Mouse (Mus musculus) macrophage (primary cell): ENCODE results near the gene Gpr135. TPM values are rescaled to one million over a fixed set of nuclear protein-coding genes. Genes with fewer than 3 reads are reported as not detected.

Experiments used
- H3K27ac ChIP-seq: fragments of 350-480 bp; formaldehyde crosslinking; 2 replicates; pipeline ENCODE4 v1.9.0; 2021
- H3K36me3 ChIP-seq: fragments of 350-480 bp; formaldehyde crosslinking; 2 replicates; pipeline ENCODE4 v1.9.0; 2021; ENCODE audit errors: inconsistent target
- H3K4me3 ChIP-seq: fragments of 350-480 bp; formaldehyde crosslinking; 2 replicates; pipeline ENCODE4 v1.9.0; 2021; ENCODE audit errors: inconsistent target
- H3K79me2 ChIP-seq: fragments of 350-480 bp; formaldehyde crosslinking; 2 replicates; pipeline ENCODE4 v1.9.0; 2021; ENCODE audit errors: inconsistent target
- WGBS: methylation state at CpG from one replicate; pipeline ENCODE4 v1.1.7; 2026; ENCODE audit warnings: inconsistent platforms; ENCODE audit not compliant: missing documents; 5-methylcytosine and 5-hydroxymethylcytosine counted together
- polyA plus RNA-seq: library from polyadenylated mRNA; stranded (reverse); fragments of 250-400 nt; gene quantifications from 3 replicates; pipeline ENCODE4 v1.2.4, GENCODE M21; 2018; ENCODE audit warnings: inconsistent platforms

Gpr135 gene
- polyA plus RNA-seq, 1 experiment from 2014 or later, result not detected

GRCm38 (mm10) chr12:72036097-72036661 is 34.7 kb downstream of the Gpr135 start:
- H3K79me2 ChIP-seq, result no peaks in the 10 kb centered on the region
- H3K4me3 ChIP-seq, result no peak overlapping the region
- WGBS, result 94% methylated on average over 9 of the region's 9 CpGs
- no peak overlapping the region for H3K27ac ChIP-seq
- H3K36me3 ChIP-seq, result no peaks in the 10 kb centered on the region

GRCm38 (mm10) chr12:72031794-72032193 is 39.1 kb downstream of the Gpr135 start:
- H3K36me3 ChIP-seq, result no peaks in the 10 kb centered on the region
- H3K79me2 ChIP-seq, result no peaks in the 10 kb centered on the region
- H3K4me3 ChIP-seq, result no peak overlapping the region
- H3K27ac ChIP-seq, result no peak overlapping the region
- 97% methylated on average over 6 of the region's 6 CpGs for WGBS

GRCm38 (mm10) chr12:72031171-72031570 is 39.8 kb downstream of the Gpr135 start:
- H3K4me3 ChIP-seq, result no peak overlapping the region
- H3K79me2 ChIP-seq, result no peaks in the 10 kb centered on the region
- no peak overlapping the region for H3K27ac ChIP-seq
- no peaks in the 10 kb centered on the region for H3K36me3 ChIP-seq
- 92% methylated on average over 5 of the region's 5 CpGs for WGBS

- WGBS, result 91% methylated on average over 6 of the region's 6 CpGs
- Histone ChIP-seq H3K36me3 (no peaks in the 10 kb centered on the region), H3K79me2 (no peaks in the 10 kb centered on the region), H3K4me3 (no peak overlapping the region), H3K27ac (no peak overlapping the region)
These were observed 45.6 kb downstream of the Gpr135 start for GRCm38 (mm10) chr12:72025275-72025795.

GRCm38 (mm10) chr12:72023572-72023971 is 47.4 kb downstream of the Gpr135 start:
- H3K36me3 ChIP-seq, result no peaks in the 10 kb centered on the region
- H3K4me3 ChIP-seq, result no peak overlapping the region
- H3K27ac ChIP-seq, result no peak overlapping the region
- 94% methylated on average over 5 of the region's 5 CpGs for WGBS
- H3K79me2 ChIP-seq, result no peaks in the 10 kb centered on the region

- Histone ChIP-seq H3K4me3 (no peak overlapping the region), H3K27ac (no peak overlapping the region), H3K79me2 (no peaks in the 10 kb centered on the region), H3K36me3 (no peaks in the 10 kb centered on the region)
- 79% methylated on average over 3 of the region's 3 CpGs for WGBS
These were observed 48.1 kb downstream of the Gpr135 start for GRCm38 (mm10) chr12:72022790-72023189.

GRCm38 (mm10) chr12:72021543-72021942 is 49.4 kb downstream of the Gpr135 start:
- WGBS, result 83% methylated on average over 5 of the region's 5 CpGs
- no peaks in the 10 kb centered on the region for H3K79me2 ChIP-seq

GRCm38 (mm10) chr12:72020285-72020684 is 50.6 kb downstream of the Gpr135 start:
- 93% methylated on average over 4 of the region's 4 CpGs for WGBS
- Histone ChIP-seq H3K27ac (no peak overlapping the region), H3K4me3 (no peak overlapping the region), H3K36me3 (no peaks in the 10 kb centered on the region), H3K79me2 (no peaks in the 10 kb centered on the region)

More at GRCm38 (mm10) chr12:72021543-72021942, 49.4 kb downstream of the Gpr135 start:
- Histone ChIP-seq H3K4me3 (no peak overlapping the region), H3K27ac (no peak overlapping the region), H3K36me3 (no peaks in the 10 kb centered on the region)

Other genes starting within 250 kb of the Gpr135 start
- 6.5 to 9.8 TPM (median 6.7 TPM) in 3 replicates for gene Daam1, start 240.0 kb downstream of the Gpr135 start, polyA plus RNA-seq
- gene L3hypdh, start 14.3 kb upstream of the Gpr135 start, polyA plus RNA-seq, result 0.11 to 0.27 TPM (median 0.19 TPM) in 3 replicates
- gene Jkamp, start 14.5 kb upstream of the Gpr135 start, polyA plus RNA-seq, result 22.8 to 29.2 TPM (median 23.4 TPM) in 3 replicates
- gene Ccdc175, start 113.9 kb upstream of the Gpr135 start, polyA plus RNA-seq, result not detected in 3 replicates